Mouse (Mus musculus) neural tube, embryonic 14.5 days (tissue): ENCODE measurements around the gene Cutc. TPM values are rescaled to one million over a fixed set of nuclear protein-coding genes. Genes with fewer than 3 reads are reported as not detected.

ENCODE experiments used
- ATAC-seq: fragments of 200-750 bp; cut with Nextera tagmentation; 2 replicates; pipeline ENCODE4 v1.8.0; 2017; ENCODE audit warnings: low read depth, mild to moderate bottlenecking, moderate TSS enrichment, moderate library complexity
- H3K27ac ChIP-seq: fragments of 300-500 bp; sonication (generic); 2 replicates; pipeline ENCODE4 v1.5.1; 2014; ENCODE audit warnings: low read depth, mild to moderate bottlenecking, control low read depth, low read length, moderate library complexity, mixed read lengths
- H3K27me3 ChIP-seq: fragments of 300-500 bp; sonication (generic); 2 replicates; pipeline ENCODE4 v1.6.1; 2014; ENCODE audit warnings: low read length; ENCODE audit not compliant: control insufficient read depth, insufficient read depth
- H3K36me3 ChIP-seq: fragments of 300-500 bp; sonication (generic); 2 replicates; pipeline ENCODE4 v1.6.1; 2014; ENCODE audit warnings: low read length, mixed read lengths; ENCODE audit not compliant: control insufficient read depth, insufficient read depth
- H3K4me1 ChIP-seq: fragments of 300-500 bp; sonication (generic); 2 replicates; pipeline ENCODE4 v1.6.1; 2014; ENCODE audit warnings: low read length; ENCODE audit not compliant: control insufficient read depth, insufficient read depth
- H3K4me2 ChIP-seq: fragments of 300-500 bp; sonication (generic); 2 replicates; pipeline ENCODE4 v1.6.1; 2014; ENCODE audit warnings: mild to moderate bottlenecking, low read depth, low read length, control low read depth
- H3K4me3 ChIP-seq: fragments of 300-500 bp; sonication (generic); 2 replicates; pipeline ENCODE4 v1.5.1; 2014; ENCODE audit warnings: low read depth, low read length, control low read depth, mixed read lengths
- H3K9ac ChIP-seq: fragments of 300-500 bp; sonication (generic); replicated peaks from 2 replicates; pipeline ENCODE4 v1.6.1; 2014; ENCODE audit warnings: low read depth, mild to moderate bottlenecking, control low read depth, low read length, mixed read lengths
- H3K9me3 ChIP-seq: fragments of 300-500 bp; sonication (generic); 2 replicates; pipeline ENCODE4 v1.6.1; 2016; ENCODE audit warnings: low read length; ENCODE audit not compliant: control insufficient read depth
- WGBS: fragments of 180-500 bp; shearing (Covaris S2); extraction: QIAGEN DNeasy Blood & Tissue Kit; methylation state at CpG from one replicate; pipeline ENCODE4 v1.1.7; 2014; 5-methylcytosine and 5-hydroxymethylcytosine counted together
- polyA plus RNA-seq: library from polyadenylated mRNA; unstranded; fragments of >200 nt; fragmentation: Nextera tagmentation; extraction: Ambion mirVana; gene quantifications from 2 replicates; pipeline ENCODE4 v1.2.1, GENCODE M21; 2014

Gene Cutc
- polyA plus RNA-seq, 1 experiment from 2014 or later: 6.5 TPM

DNA sequence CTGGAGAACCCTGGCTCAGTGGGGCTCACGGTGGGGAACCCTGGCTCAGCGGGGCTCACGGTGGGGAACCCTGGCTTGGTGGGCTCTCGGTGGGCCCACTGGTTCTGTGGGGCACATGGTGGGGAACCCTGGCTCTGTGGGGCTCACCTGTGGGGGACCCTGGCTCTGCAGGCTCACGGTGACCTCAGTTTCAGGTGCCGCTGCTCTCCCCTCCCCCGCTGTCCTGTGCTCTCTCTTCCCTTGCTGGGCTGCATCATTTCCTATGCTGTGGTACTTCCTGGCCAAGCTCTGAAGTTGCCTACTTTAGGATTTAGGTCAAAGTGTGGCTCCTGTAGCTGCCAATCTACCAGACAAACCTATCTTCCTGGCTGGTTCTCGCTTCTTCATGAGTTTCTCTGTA, 29.9 kb upstream of the Cutc start:
- Histone ChIP-seq H3K4me2 (no peak overlapping the region), H3K4me1 (no peaks in the 10 kb centered on the region), H3K9me3 (no peaks in the 10 kb centered on the region), H3K9ac (no peak overlapping the region), H3K4me3 (no peak overlapping the region), H3K27me3 (no peaks in the 10 kb centered on the region), H3K36me3 (peaks cover 33% of the 10 kb centered on the region), H3K27ac (no peak overlapping the region)
- ATAC-seq: no peak
- WGBS: 81% methylated on average over 8 of the region's 8 CpGs

DNA sequence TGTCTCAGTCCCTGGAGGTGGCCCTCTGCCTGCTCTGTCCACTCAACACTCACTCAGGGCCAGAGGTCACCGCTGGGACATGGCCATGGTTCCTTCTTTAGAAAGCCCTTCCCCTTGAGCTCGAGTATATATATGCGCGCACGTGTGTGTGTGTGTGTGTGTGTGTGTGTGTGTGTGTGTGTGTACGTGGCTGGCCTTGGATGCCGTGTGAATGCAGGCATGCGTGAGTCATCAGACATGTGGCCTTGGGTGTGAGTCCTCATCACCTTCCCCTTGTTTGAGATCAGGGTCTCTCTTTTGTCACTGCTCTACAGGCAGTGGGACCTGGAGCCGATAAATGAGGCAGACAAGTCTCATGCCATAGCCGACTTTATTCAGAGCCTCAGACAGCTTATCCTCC, 29.3 kb upstream of the Cutc start:
- Histone ChIP-seq H3K4me2 (no peak overlapping the region), H3K27me3 (no peaks in the 10 kb centered on the region), H3K4me3 (no peak overlapping the region), H3K4me1 (no peaks in the 10 kb centered on the region), H3K9ac (no peak overlapping the region), H3K27ac (no peak overlapping the region), H3K9me3 (no peaks in the 10 kb centered on the region), H3K36me3 (peaks cover 35% of the 10 kb centered on the region)
- 88% methylated on average over 10 of the region's 10 CpGs for WGBS
- no peak for ATAC-seq

DNA sequence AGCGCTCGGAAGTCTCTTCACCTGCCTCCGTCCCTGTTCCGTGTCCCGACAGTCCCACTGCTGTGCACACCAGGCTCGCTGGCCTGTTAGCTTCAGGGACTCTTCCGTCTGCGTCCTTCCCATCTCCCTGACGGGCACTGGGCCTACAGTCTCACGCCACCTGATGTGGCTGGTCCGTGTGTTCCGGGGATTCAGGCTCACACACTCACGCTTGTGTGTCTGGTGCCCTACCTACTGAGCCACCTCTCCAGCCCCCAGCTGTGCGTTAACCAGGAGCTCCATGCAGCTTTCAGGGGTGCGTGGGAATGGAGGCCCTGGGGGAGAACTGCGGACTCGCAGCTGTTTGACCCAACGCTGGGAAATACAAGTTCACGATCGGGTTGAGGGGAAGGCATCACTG, 28.6 kb upstream of the Cutc start:
- no peak overlapping the region for H3K9ac ChIP-seq
- H3K4me3 ChIP-seq: no peak overlapping the region
- ATAC-seq: no peak
- H3K9me3 ChIP-seq: no peaks in the 10 kb centered on the region
- no peaks in the 10 kb centered on the region for H3K4me1 ChIP-seq
- no peak overlapping the region for H3K27ac ChIP-seq
- 93% methylated on average over 20 of the region's 20 CpGs for WGBS
- no peak overlapping the region for H3K4me2 ChIP-seq
- peaks cover 35% of the 10 kb centered on the region for H3K36me3 ChIP-seq
- H3K27me3 ChIP-seq: no peaks in the 10 kb centered on the region

- peaks cover 33% of the 10 kb centered on the region for H3K36me3 ChIP-seq
- no peaks in the 10 kb centered on the region for H3K27me3 ChIP-seq
- H3K4me3 ChIP-seq: no peak overlapping the region
- no peak overlapping the region for H3K27ac ChIP-seq
- 87% methylated on average over 7 of the region's 7 CpGs for WGBS
- 0 out of 2 replicates have a peak overlapping the region, but pooled peaks have one; percentile 7 for H3K9ac ChIP-seq
- no peaks in the 10 kb centered on the region for H3K4me1 ChIP-seq
- H3K4me2 ChIP-seq: no peak overlapping the region
- H3K9me3 ChIP-seq: no peaks in the 10 kb centered on the region
- no peak for ATAC-seq
Measured at GRCm38 (mm10) chr19:43724821-43725220, 28.0 kb upstream of the Cutc start.

DNA sequence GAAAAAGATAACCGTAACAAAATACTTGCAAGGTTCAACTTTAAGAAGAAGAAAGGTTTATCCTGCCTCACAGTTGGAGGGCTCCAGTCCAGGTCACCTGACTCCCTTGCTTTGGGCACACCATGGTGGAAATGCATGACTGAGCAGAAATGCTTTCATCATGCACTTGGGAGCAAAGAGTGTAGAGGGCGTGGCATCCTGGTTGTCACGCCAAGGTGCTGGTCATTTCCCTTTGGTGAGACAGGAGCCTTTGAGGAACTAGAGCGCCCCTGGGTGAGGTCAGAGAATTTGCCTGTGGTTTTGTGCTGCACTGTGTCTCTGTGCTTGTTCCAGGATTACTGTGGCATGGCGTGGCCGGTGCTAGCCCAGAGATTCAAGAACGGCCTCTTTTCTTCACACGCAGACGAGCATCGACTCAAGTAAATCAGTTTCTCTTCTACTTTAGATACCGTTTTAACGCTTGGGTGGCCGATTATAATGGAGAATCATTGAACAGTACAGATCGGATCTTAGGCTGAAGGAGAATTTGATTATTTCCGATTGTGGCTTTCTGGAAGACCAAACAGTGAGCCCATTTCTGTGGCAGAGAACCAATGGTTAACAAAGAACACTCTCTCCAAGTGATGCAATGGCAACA, 26.2 kb upstream of the Cutc start:
- Histone ChIP-seq H3K4me3 (no peak overlapping the region), H3K27ac (no peak overlapping the region), H3K4me1 (no peaks in the 10 kb centered on the region), H3K4me2 (no peak overlapping the region), H3K36me3 (peaks cover 28% of the 10 kb centered on the region), H3K9ac (no peak overlapping the region), H3K27me3 (no peaks in the 10 kb centered on the region), H3K9me3 (no peaks in the 10 kb centered on the region)
- WGBS: 73% methylated on average over 15 of the region's 15 CpGs
- no peak for ATAC-seq

DNA sequence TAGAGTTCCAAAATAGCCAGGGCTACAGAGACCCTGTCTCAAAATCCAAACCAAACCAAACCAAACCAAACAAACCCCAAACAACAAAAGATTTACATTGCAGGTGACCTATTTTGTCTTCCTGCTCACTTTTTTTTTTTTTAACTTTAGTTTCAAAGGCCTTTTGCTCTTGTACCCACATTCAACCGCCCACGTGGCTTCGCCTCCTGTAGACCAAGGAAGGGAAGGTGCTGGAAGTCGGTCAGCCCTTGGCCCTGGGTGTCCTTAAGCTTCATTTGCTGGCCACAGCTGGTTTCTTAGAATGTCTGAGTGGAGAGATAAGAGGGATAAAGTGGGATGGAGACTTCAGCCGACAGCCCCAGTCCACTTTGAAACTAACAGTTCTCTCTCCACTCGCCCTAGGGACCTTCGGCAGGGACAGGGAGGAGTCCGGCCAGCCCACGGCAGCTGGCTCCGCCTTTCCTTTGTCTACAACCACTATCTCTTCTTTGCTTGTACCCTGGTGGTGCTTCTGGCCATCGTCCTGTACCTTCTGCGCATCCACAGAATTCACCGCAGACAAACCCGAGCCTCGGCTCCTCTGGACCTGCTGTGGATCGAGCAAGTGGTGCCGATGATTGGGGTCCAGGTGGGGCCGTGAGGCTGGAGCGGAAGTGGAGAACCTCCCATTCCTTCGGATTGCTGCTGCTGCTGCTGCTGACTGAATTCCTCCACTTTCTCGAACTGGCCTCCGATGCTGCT, 23.3 kb upstream of the Cutc start:
- 48% methylated on average over 22 of the region's 22 CpGs for WGBS
- Histone ChIP-seq H3K27ac (no peak overlapping the region), H3K4me3 (no peak overlapping the region), H3K4me2 (peak overlapping the region; percentile 20; the same call in 1 of the 2 replicates), H3K4me1 (no peaks in the 10 kb centered on the region), H3K9me3 (no peaks in the 10 kb centered on the region), H3K9ac (peak overlapping the region; percentile 39; the same call in 1 of the 2 replicates), H3K27me3 (no peaks in the 10 kb centered on the region), H3K36me3 (peaks cover 32% of the 10 kb centered on the region)
- ATAC-seq: no peak

- H3K27ac ChIP-seq: no peak overlapping the region
- no peak overlapping the region for H3K9ac ChIP-seq
- peak overlapping the region; percentile 20; the same call in 1 of the 2 replicates for H3K4me2 ChIP-seq
- WGBS: 40% methylated on average over 8 of the region's 8 CpGs
- H3K36me3 ChIP-seq: peaks cover 36% of the 10 kb centered on the region
- no peaks in the 10 kb centered on the region for H3K4me1 ChIP-seq
- H3K4me3 ChIP-seq: no peak overlapping the region
- H3K9me3 ChIP-seq: no peaks in the 10 kb centered on the region
- ATAC-seq: no peak
- no peaks in the 10 kb centered on the region for H3K27me3 ChIP-seq
Measured at GRCm38 (mm10) chr19:43730037-43730428, 22.8 kb upstream of the Cutc start.

- no peaks in the 10 kb centered on the region for H3K9me3 ChIP-seq
- H3K27me3 ChIP-seq: no peaks in the 10 kb centered on the region
- no peaks in the 10 kb centered on the region for H3K4me1 ChIP-seq
- H3K4me2 ChIP-seq: no peak overlapping the region
- H3K9ac ChIP-seq: no peak overlapping the region
- ATAC-seq: no peak
- WGBS: 66% methylated on average over 7 of the region's 7 CpGs
- no peak overlapping the region for H3K27ac ChIP-seq
- no peak overlapping the region for H3K4me3 ChIP-seq
- peaks cover 34% of the 10 kb centered on the region for H3K36me3 ChIP-seq
Measured at GRCm38 (mm10) chr19:43731157-43731556, 21.6 kb upstream of the Cutc start.

DNA sequence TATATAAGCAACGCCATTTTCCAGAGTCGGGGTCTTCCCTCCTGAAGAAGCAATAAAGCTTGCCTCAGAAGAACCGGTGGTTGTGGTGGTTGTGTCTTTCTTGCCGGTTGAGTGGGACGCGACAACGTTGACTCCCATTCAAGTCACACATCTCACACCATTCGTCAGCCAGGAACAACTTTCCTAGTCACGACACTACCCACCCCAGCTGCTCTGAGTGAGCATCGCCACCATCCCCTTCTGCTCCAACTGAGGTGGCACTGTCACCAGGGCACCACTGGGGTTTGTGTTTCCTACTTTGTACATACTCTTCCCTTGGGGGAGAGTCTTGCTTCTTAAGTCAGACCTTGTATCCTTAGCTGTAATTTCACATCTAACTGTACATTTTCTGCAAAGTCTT, 14.4 kb upstream of the Cutc start:
- WGBS: 97% methylated on average over 10 of the region's 10 CpGs
- H3K36me3 ChIP-seq: peaks cover 76% of the 10 kb centered on the region

More for the DNA sequence above, 14.4 kb upstream of the Cutc start:
- Histone ChIP-seq H3K4me2 (no peak overlapping the region), H3K4me3 (no peak overlapping the region), H3K9ac (no peak overlapping the region), H3K4me1 (no peaks in the 10 kb centered on the region), H3K27ac (no peak overlapping the region), H3K9me3 (no peaks in the 10 kb centered on the region), H3K27me3 (no peaks in the 10 kb centered on the region)
- ATAC-seq: no peak
